Mouse (Mus musculus): Measurements from ENCODE around the gene Tent4b.

- TF ChIP-seq CEBPB (IDR thresholded peaks at IDR 0.05; ENCODE audit: low read depth): no peak
- TF ChIP-seq CTCF (IDR thresholded peaks at IDR 0.05; ENCODE audit: control insufficient read depth, insufficient read depth, insufficient read length): no peak
- no peak for TF ChIP-seq MYOD1 (IDR thresholded peaks at IDR 0.05; ENCODE audit: control insufficient read depth, insufficient read length, low read depth)
- TF ChIP-seq MAX (IDR thresholded peaks at IDR 0.05): no peak
- TF ChIP-seq USF1 (IDR thresholded peaks at IDR 0.05; ENCODE audit: low read depth): no peak
Observed at GRCm38 (mm10) chr8:88297976-88298732, 99.1 kb downstream of the Tent4b start.

Data from C2C12 (cell line).